Mouse (Mus musculus): ENCODE results near the gene Cttnbp2nl.
A peak's percentile ranks its signal among the peaks of the same experiment; 100 is the strongest.

Gene Cttnbp2nl

GRCm38 (mm10) chr3:105058627-105059513 is 5.9 kb upstream of the Cttnbp2nl start:
- peak; percentile 83 for DNase-seq (ENCODE audit: low read depth)

- no peak for DNase-seq (ENCODE audit: low read depth)
Measured at GRCm38 (mm10) chr3:105055666-105056065, 2.7 kb upstream of the Cttnbp2nl start.

- no peak for DNase-seq (ENCODE audit: low read depth)
Measured at GRCm38 (mm10) chr3:105054952-105055351, 2.0 kb upstream of the Cttnbp2nl start.

- no peak for DNase-seq (ENCODE audit: low read depth)
Measured at GRCm38 (mm10) chr3:105053698-105054001, 704 bp upstream of the Cttnbp2nl start.

GRCm38 (mm10) chr3:105052171-105052936 is 592 bp downstream of the Cttnbp2nl start:
- DNase-seq (ENCODE audit: low read depth), result no peak

- DNase-seq (ENCODE audit: low read depth), result no peak
Measured at GRCm38 (mm10) chr3:105051103-105051502, 1.8 kb downstream of the Cttnbp2nl start.

- DNase-seq (ENCODE audit: low read depth), result no peak
Measured at GRCm38 (mm10) chr3:105049848-105050247, 3.1 kb downstream of the Cttnbp2nl start.

GRCm38 (mm10) chr3:105047616-105048015 is 5.3 kb downstream of the Cttnbp2nl start:
- DNase-seq (ENCODE audit: low read depth), result no peak

GRCm38 (mm10) chr3:105046870-105047269 is 6.1 kb downstream of the Cttnbp2nl start:
- DNase-seq (ENCODE audit: low read depth), result no peak

- DNase-seq (ENCODE audit: low read depth), result no peak
Measured at GRCm38 (mm10) chr3:105043746-105044145, 9.2 kb downstream of the Cttnbp2nl start.

- DNase-seq (ENCODE audit: low read depth), result no peak
Measured at GRCm38 (mm10) chr3:105040983-105041625, 11.8 kb downstream of the Cttnbp2nl start.

- DNase-seq (ENCODE audit: low read depth), result no peak
Measured at GRCm38 (mm10) chr3:105040002-105040401, 12.9 kb downstream of the Cttnbp2nl start.

GRCm38 (mm10) chr3:105037240-105037770 is 15.6 kb downstream of the Cttnbp2nl start:
- DNase-seq (ENCODE audit: low read depth), result no peak

GRCm38 (mm10) chr3:105036281-105036847 is 16.6 kb downstream of the Cttnbp2nl start:
- DNase-seq (ENCODE audit: low read depth), result no peak

- DNase-seq (ENCODE audit: low read depth), result no peak
Measured at GRCm38 (mm10) chr3:105023371-105024005, 29.5 kb downstream of the Cttnbp2nl start.

- DNase-seq (ENCODE audit: low read depth), result no peak
Measured at GRCm38 (mm10) chr3:105019826-105020692, 32.9 kb downstream of the Cttnbp2nl start.

GRCm38 (mm10) chr3:105018783-105019105 is 34.2 kb downstream of the Cttnbp2nl start:
- DNase-seq (ENCODE audit: low read depth), result no peak

- no peak for DNase-seq (ENCODE audit: low read depth)
Measured at GRCm38 (mm10) chr3:105018085-105018782, 34.7 kb downstream of the Cttnbp2nl start.

GRCm38 (mm10) chr3:105017314-105017713 is 35.6 kb downstream of the Cttnbp2nl start:
- no peak for DNase-seq (ENCODE audit: low read depth)

- no peak for DNase-seq (ENCODE audit: low read depth)
Measured at GRCm38 (mm10) chr3:105016204-105016603, 36.7 kb downstream of the Cttnbp2nl start.

All from induced T-regulatory cell, adult 2 months (primary cell).